Mouse (Mus musculus): Measurements from ENCODE around the gene Eif2b3. TPM values are rescaled to one million over a fixed set of nuclear protein-coding genes. Genes with fewer than 3 reads are reported as not detected.

Gene Eif2b3
- polyA plus RNA-seq, 1 experiment from 2014 or later: 52.0 TPM

- no peak overlapping the region for H3K4me2 ChIP-seq (ENCODE audit: low read depth, low read length)
- H3K9ac ChIP-seq (replicated peaks; ENCODE audit: low read length): no peak overlapping the region
- WGBS: 21% methylated on average over 8 of the region's 8 CpGs
- H3K27me3 ChIP-seq (ENCODE audit: control insufficient read depth, insufficient read depth, low read length): peaks cover 14% of the 10 kb centered on the region
- H3K9me3 ChIP-seq (replicated peaks; ENCODE audit: control insufficient read depth, low read length): no peaks in the 10 kb centered on the region
- no peak overlapping the region for H3K4me3 ChIP-seq (ENCODE audit: low read depth, low read length)
- H3K36me3 ChIP-seq (replicated peaks; ENCODE audit: control insufficient read depth, insufficient read depth, low read depth, low read length): no peaks in the 10 kb centered on the region
- peaks cover 9% of the 10 kb centered on the region; the same call in 1 of the 2 replicates for H3K4me1 ChIP-seq (ENCODE audit: control insufficient read depth, insufficient read depth, low read length)
- no peak for ATAC-seq (replicated peaks; ENCODE audit: insufficient number of reproducible peaks, low FRiP score, low TSS enrichment, low read depth)
- no peak overlapping the region for H3K27ac ChIP-seq (replicated peaks; ENCODE audit: low read depth, low read length)
- no peak for DNase-seq (ENCODE audit: low spot score)
Observed at GRCm38 (mm10) chr4:117136034-117136433, 116.8 kb downstream of the Eif2b3 start.

Other genes starting within 250 kb of the Eif2b3 start
- 36.1 and 39.0 TPM in 2 replicates for gene Toe1, start 211.8 kb upstream of the Eif2b3 start, polyA plus RNA-seq (2014; fragmentation: Nextera tagmentation; extraction: Ambion mirVana)
- gene Mutyh, start 211.7 kb upstream of the Eif2b3 start, polyA plus RNA-seq (2014; fragmentation: Nextera tagmentation; extraction: Ambion mirVana): 13.9 and 17.7 TPM in 2 replicates
- gene Hpdl, start 197.7 kb upstream of the Eif2b3 start, polyA plus RNA-seq (2014; fragmentation: Nextera tagmentation; extraction: Ambion mirVana): 1.2 and 1.7 TPM in 2 replicates
- gene Zswim5, start 142.0 kb upstream of the Eif2b3 start, polyA plus RNA-seq (2014; fragmentation: Nextera tagmentation; extraction: Ambion mirVana): 3.0 and 3.3 TPM in 2 replicates
- gene Urod, start 25.0 kb upstream of the Eif2b3 start, polyA plus RNA-seq (2014; fragmentation: Nextera tagmentation; extraction: Ambion mirVana): 109 and 115 TPM in 2 replicates
- 6.1 and 7.3 TPM in 2 replicates for gene Hectd3, start 24.1 kb upstream of the Eif2b3 start, polyA plus RNA-seq (2014; fragmentation: Nextera tagmentation; extraction: Ambion mirVana)
- gene Ptch2, start 76.7 kb downstream of the Eif2b3 start, polyA plus RNA-seq (2014; fragmentation: Nextera tagmentation; extraction: Ambion mirVana): 2.7 and 5.6 TPM in 2 replicates
- 1.8 and 2.8 TPM in 2 replicates for gene Btbd19, start 106.3 kb downstream of the Eif2b3 start, polyA plus RNA-seq (2014; fragmentation: Nextera tagmentation; extraction: Ambion mirVana)
- gene Tctex1d4, start 107.4 kb downstream of the Eif2b3 start, polyA plus RNA-seq (2014; fragmentation: Nextera tagmentation; extraction: Ambion mirVana): not detected in 2 replicates
- 4.9 and 7.2 TPM in 2 replicates for gene Plk3, start 114.6 kb downstream of the Eif2b3 start, polyA plus RNA-seq (2014; fragmentation: Nextera tagmentation; extraction: Ambion mirVana)
- gene Rps8, start 136.8 kb downstream of the Eif2b3 start, polyA plus RNA-seq (2014; fragmentation: Nextera tagmentation; extraction: Ambion mirVana): 963 and 976 TPM in 2 replicates
- gene Kif2c, start 163.2 kb downstream of the Eif2b3 start, polyA plus RNA-seq (2014; fragmentation: Nextera tagmentation; extraction: Ambion mirVana): 111 and 137 TPM in 2 replicates
- 9.3 and 10.6 TPM in 2 replicates for gene Tmem53, start 232.5 kb downstream of the Eif2b3 start, polyA plus RNA-seq (2014; fragmentation: Nextera tagmentation; extraction: Ambion mirVana)
- gene Armh1, start 232.7 kb downstream of the Eif2b3 start, polyA plus RNA-seq (2014; fragmentation: Nextera tagmentation; extraction: Ambion mirVana): 0.17 TPM in 1 of 2 replicates, not detected in the other